ENCODE assay signal across 14 mouse cellular contexts in genomic region chr6:23777641-23778040, GRCm38 (mm10).
A peak's percentile ranks its signal among the peaks of the same experiment; 100 is the strongest.
DNase-seq lines count a peak whose midpoint lies in the region; ATAC-seq and TF ChIP-seq lines count a peak whose summit lies in the region.
"Had no signal": no experiment of that assay in that cellular context is flagged by ENCODE, and none has a peak within 500 bp of the region (broad histone marks: within the 10 kb centered on the region; RNA-seq: fewer than 3 reads in every experiment).

No protein-coding gene starts in this region.

- H3K36me3 ChIP-seq in kidney, postnatal 0 days (ENCODE audit: insufficient read depth, low read length): no peaks in the 10 kb centered on the region
- H3K36me3 ChIP-seq in kidney, embryonic 16.5 days (ENCODE audit: insufficient read depth, low read length): no peaks in the 10 kb centered on the region
- H3K36me3 ChIP-seq: liver, embryonic 12.5 days had no signal

- no peak overlapping the region for H3K9ac ChIP-seq in kidney, postnatal 0 days (ENCODE audit: low read depth, low read length)
- H3K9ac ChIP-seq in kidney, embryonic 16.5 days (replicated peaks; ENCODE audit: low read length): no peak overlapping the region
- H3K9ac ChIP-seq: forebrain, postnatal 0 days; liver, embryonic 12.5 days had no signal

- WGBS in kidney, postnatal 0 days: 57% methylated on average over 1 of the region's 1 CpGs
- WGBS in kidney, embryonic 16.5 days: 35% methylated on average over 1 of the region's 1 CpGs
- 30% methylated on average over 1 of the region's 1 CpGs for WGBS in large intestine, adult 2 months

- no peaks in the 10 kb centered on the region for H3K4me1 ChIP-seq in kidney, postnatal 0 days (replicated peaks; ENCODE audit: insufficient read depth, low read length)
- no peaks in the 10 kb centered on the region for H3K4me1 ChIP-seq in kidney, embryonic 16.5 days (ENCODE audit: insufficient read depth, low read length)
- H3K4me1 ChIP-seq: liver, embryonic 12.5 days had no signal

- no peaks in the 10 kb centered on the region for H3K27me3 ChIP-seq in kidney, postnatal 0 days (ENCODE audit: insufficient read depth, low read length)
- H3K27me3 ChIP-seq in kidney, embryonic 16.5 days (ENCODE audit: insufficient read depth, low read length): no peaks in the 10 kb centered on the region
- H3K27me3 ChIP-seq: liver, embryonic 12.5 days had no signal

- no peak overlapping the region for H3K4me3 ChIP-seq in kidney, postnatal 0 days (replicated peaks; ENCODE audit: low read depth, low read length)
- no peak overlapping the region for H3K4me3 ChIP-seq in kidney, embryonic 16.5 days (ENCODE audit: low read length)
- H3K4me3 ChIP-seq: left cerebral cortex, adult 2 months; liver, embryonic 12.5 days had no signal

- DNase-seq in kidney, postnatal 0 days (ENCODE audit: low spot score): no peak
- DNase-seq in ES-CJ7 (ENCODE audit: low read depth, low spot score) (peak; percentile 35), ZHBTc4 (ENCODE audit: low read depth, low spot score) (peak; percentile 33)
- DNase-seq in large intestine, adult 2 months (ENCODE audit: low read depth, low spot score): peak; percentile 8
- no peak for DNase-seq in neural tube, embryonic 10.5 days (ENCODE audit: extremely low spot score, low spot score)
- no peak for DNase-seq in thymus, adult 18-20 months
- DNase-seq: adrenal gland, postnatal 14 days; forebrain, postnatal 0 days; heart, postnatal 10 days; retina, postnatal 1 day; thymus, postnatal 4 days had no signal

- ATAC-seq in kidney, postnatal 0 days (replicated peaks; ENCODE audit: low FRiP score, low read depth): peak; percentile 21; the same call in 1 of the 2 replicates
- no peak for ATAC-seq in kidney, embryonic 16.5 days (ENCODE audit: low FRiP score, low TSS enrichment)
- ATAC-seq: forebrain, postnatal 0 days; liver, embryonic 12.5 days had no signal

- TF ChIP-seq CTCF in kidney, postnatal 0 days (IDR thresholded peaks at IDR 0.05; ENCODE audit: low read depth): peak; percentile 39; the same call in 1 of the 2 replicates

- no peaks in the 10 kb centered on the region for H3K9me3 ChIP-seq in kidney, postnatal 0 days (replicated peaks; ENCODE audit: low read length)
- H3K9me3 ChIP-seq in kidney, embryonic 16.5 days (ENCODE audit: low read length): no peaks in the 10 kb centered on the region
- H3K9me3 ChIP-seq: liver, embryonic 12.5 days had no signal

- no peak overlapping the region for H3K27ac ChIP-seq in kidney, postnatal 0 days
- no peak overlapping the region for H3K27ac ChIP-seq in kidney, embryonic 16.5 days (ENCODE audit: low read length)
- H3K27ac ChIP-seq: left cerebral cortex, adult 2 months; liver, embryonic 12.5 days had no signal

- no peak overlapping the region for H3K4me2 ChIP-seq in kidney, postnatal 0 days (ENCODE audit: low read length)
- H3K4me2 ChIP-seq in kidney, embryonic 16.5 days (replicated peaks; ENCODE audit: low read depth, low read length): no peak overlapping the region
- H3K4me2 ChIP-seq: liver, embryonic 12.5 days had no signal

Comparison
In these comparisons a context has a peak if more than half of its experiments do, and no peak if none do; other contexts are left out.
1. DNase-seq: peak in ES-CJ7 (single experiment), ZHBTc4 (single experiment) and large intestine, adult 2 months (single experiment); none in kidney, postnatal 0 days (single experiment), neural tube, embryonic 10.5 days (single experiment) and thymus, adult 18-20 months (0 of 2).